Mouse (Mus musculus) limb, embryonic 12.5 days (tissue): ENCODE results near the gene Haus8. TPM values are rescaled to one million over a fixed set of nuclear protein-coding genes. Genes with fewer than 3 reads are reported as not detected.
"Not testable (repeated sequence)": the region's sequence is repeated elsewhere in the genome, so short reads cannot be mapped to it uniquely, and the experiment has no call there.

Experiments
- ATAC-seq: fragments of 200-750 bp; cut with Nextera tagmentation; 2 replicates; pipeline ENCODE4 v1.8.0; 2017; ENCODE audit warnings: low read depth, moderate TSS enrichment; ENCODE audit not compliant: insufficient number of reproducible peaks, insufficient read depth, low FRiP score, low TSS enrichment
- H3K27ac ChIP-seq: fragments of 300-500 bp; sonication (generic); 2 replicates; pipeline ENCODE4 v1.5.1; 2016; ENCODE audit warnings: mild to moderate bottlenecking, moderate library complexity
- H3K27me3 ChIP-seq: fragments of 300-500 bp; sonication (generic); 2 replicates; pipeline ENCODE4 v1.6.1; 2016; ENCODE audit warnings: mild to moderate bottlenecking, moderate library complexity
- H3K36me3 ChIP-seq: fragments of 300-500 bp; sonication (generic); 2 replicates; pipeline ENCODE4 v1.6.1; 2016; ENCODE audit warnings: mild to moderate bottlenecking, moderate library complexity
- H3K4me1 ChIP-seq: fragments of 300-500 bp; sonication (generic); replicated peaks from 2 replicates; pipeline ENCODE4 v1.6.1; 2016
- H3K4me2 ChIP-seq: fragments of 300-500 bp; sonication (generic); 2 replicates; pipeline ENCODE4 v1.6.1; 2016; ENCODE audit warnings: mild to moderate bottlenecking, moderate library complexity
- H3K4me3 ChIP-seq: fragments of 300-500 bp; sonication (generic); replicated peaks from 2 replicates; pipeline ENCODE4 v1.5.1; 2016; ENCODE audit warnings: mild to moderate bottlenecking
- H3K9ac ChIP-seq: fragments of 300-500 bp; sonication (generic); replicated peaks from 2 replicates; pipeline ENCODE4 v1.6.1; 2016; ENCODE audit warnings: mild to moderate bottlenecking, moderate library complexity
- H3K9me3 ChIP-seq: fragments of 300-500 bp; sonication (generic); 2 replicates; pipeline ENCODE4 v1.6.1; 2016; ENCODE audit warnings: mild to moderate bottlenecking, moderate library complexity
- WGBS: fragments of 180-500 bp; shearing (Covaris S2); methylation state at CpG from one replicate; pipeline ENCODE4 v1.1.7; 2016; 5-methylcytosine and 5-hydroxymethylcytosine counted together
- polyA plus RNA-seq: library from polyadenylated mRNA; unstranded; fragments of >200 nt; fragmentation: Nextera tagmentation; extraction: Ambion mirVana; gene quantifications from 2 replicates; pipeline ENCODE4 v1.2.1, GENCODE M21; 2016

Gene Haus8
- polyA plus RNA-seq, 1 experiment from 2014 or later = 59.1 TPM

DNA sequence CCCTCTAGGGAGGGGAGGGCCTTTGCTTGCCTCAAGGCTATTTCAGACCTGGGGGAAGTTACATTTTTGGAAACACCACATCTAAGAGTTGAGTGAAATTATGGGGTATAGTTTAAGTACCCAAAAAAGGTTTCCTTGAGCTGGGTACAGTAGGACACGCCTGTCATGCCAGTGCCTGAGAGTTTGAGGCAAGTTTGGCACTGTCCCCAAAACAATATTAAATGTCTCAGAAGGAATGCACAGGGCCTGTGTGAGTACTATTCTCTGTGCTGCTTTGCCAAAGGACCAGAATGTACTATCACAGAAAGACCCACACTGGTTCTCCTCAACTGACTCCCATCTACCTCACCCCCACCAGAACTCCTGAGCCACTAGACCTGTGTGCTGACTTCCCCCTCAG is 30.9 kb upstream of the Haus8 start:
- H3K9me3 ChIP-seq = peaks cover 5% of the 10 kb centered on the region; the same call in 1 of the 2 replicates
- no peak overlapping the region for H3K4me3 ChIP-seq
- no peaks in the 10 kb centered on the region for H3K4me1 ChIP-seq
- no peak overlapping the region for H3K4me2 ChIP-seq
- H3K36me3 ChIP-seq = peaks cover 26% of the 10 kb centered on the region
- no peaks in the 10 kb centered on the region for H3K27me3 ChIP-seq
- 87% methylated on average over 1 of the region's 1 CpGs for WGBS
- no peak overlapping the region for H3K9ac ChIP-seq
- H3K27ac ChIP-seq = no peak overlapping the region
- no peak for ATAC-seq

DNA sequence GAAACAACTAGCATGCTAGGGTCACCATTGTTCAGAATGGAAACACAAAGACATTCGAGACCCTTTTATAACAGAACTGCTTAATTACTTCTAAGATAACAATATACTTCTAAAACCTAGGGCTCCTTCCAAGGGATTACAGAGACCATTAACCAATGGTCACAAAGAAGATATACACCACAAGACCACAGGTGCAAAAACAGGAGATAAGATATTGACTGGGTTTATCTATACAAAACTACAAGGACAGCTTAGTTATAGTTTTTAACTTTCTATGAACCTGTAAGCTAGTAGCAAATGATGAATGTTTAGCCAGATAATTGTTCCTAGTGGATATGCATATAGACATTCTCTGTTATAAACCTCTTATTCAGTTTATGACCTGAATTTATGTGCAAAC is 30.1 kb upstream of the Haus8 start:
- no peak for ATAC-seq

DNA sequence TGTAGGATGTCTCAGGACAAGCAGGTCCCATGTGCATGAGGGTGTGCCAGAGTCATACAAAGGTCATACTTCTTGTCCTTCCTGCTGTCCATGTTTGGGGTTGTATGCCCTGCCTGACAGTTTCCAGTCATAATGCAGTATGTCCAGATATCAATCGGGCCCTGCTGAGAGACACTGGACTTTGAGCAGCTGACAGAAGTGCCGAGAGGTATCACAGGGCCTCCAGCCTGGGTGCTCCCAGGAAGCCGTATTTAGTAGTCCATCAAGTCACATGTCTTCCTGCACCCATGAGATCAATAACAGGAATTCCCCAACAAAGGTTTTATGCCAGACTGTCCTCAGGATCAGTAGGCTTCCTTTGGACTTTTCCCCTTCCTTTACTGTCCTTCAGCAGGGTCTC is 27.0 kb upstream of the Haus8 start:
- Histone ChIP-seq H3K4me3 (no peak overlapping the region), H3K9ac (no peak overlapping the region), H3K9me3 (peaks cover 5% of the 10 kb centered on the region; the same call in 1 of the 2 replicates), H3K27me3 (no peaks in the 10 kb centered on the region), H3K27ac (no peak overlapping the region), H3K4me1 (no peaks in the 10 kb centered on the region), H3K36me3 (peaks cover 59% of the 10 kb centered on the region), H3K4me2 (no peak overlapping the region)
- WGBS = 96% methylated on average over 3 of the region's 3 CpGs
- no peak for ATAC-seq

More for the DNA sequence above, 30.1 kb upstream of the Haus8 start:
- 94% methylated on average over 1 of the region's 1 CpGs for WGBS
- Histone ChIP-seq H3K4me1 (no peaks in the 10 kb centered on the region), H3K4me2 (no peak overlapping the region), H3K4me3 (no peak overlapping the region), H3K9ac (no peak overlapping the region), H3K27ac (no peak overlapping the region), H3K36me3 (peaks cover 33% of the 10 kb centered on the region), H3K9me3 (peaks cover 5% of the 10 kb centered on the region; the same call in 1 of the 2 replicates), H3K27me3 (no peaks in the 10 kb centered on the region)

DNA sequence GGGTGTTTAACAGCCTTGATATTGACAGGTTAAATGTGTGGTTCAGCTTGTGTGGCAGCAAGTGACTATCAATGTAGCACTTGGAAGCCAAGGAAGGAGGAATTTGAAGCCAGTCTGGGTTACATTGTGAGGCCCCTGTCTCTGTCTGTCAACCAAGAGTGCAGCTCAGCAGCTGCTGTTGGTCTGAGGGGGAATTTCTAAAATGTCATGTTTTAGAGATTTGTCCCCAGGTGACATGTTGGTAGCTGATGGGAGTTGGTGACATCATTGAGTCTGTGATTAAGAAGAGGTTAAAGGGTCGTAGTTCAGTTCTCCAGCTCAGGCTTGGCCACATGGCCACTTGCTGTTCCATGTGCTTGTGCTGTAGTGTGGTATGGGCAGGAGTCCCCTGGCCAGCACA is 24.7 kb upstream of the Haus8 start:
- no peak for ATAC-seq
- Histone ChIP-seq H3K9me3 (peaks cover 5% of the 10 kb centered on the region; the same call in 1 of the 2 replicates), H3K4me1 (no peaks in the 10 kb centered on the region), H3K9ac (no peak overlapping the region), H3K4me2 (no peak overlapping the region), H3K36me3 (peaks cover 60% of the 10 kb centered on the region), H3K27ac (no peak overlapping the region), H3K27me3 (no peaks in the 10 kb centered on the region), H3K4me3 (no peak overlapping the region)
- WGBS = 89% methylated on average over 1 of the region's 1 CpGs

DNA sequence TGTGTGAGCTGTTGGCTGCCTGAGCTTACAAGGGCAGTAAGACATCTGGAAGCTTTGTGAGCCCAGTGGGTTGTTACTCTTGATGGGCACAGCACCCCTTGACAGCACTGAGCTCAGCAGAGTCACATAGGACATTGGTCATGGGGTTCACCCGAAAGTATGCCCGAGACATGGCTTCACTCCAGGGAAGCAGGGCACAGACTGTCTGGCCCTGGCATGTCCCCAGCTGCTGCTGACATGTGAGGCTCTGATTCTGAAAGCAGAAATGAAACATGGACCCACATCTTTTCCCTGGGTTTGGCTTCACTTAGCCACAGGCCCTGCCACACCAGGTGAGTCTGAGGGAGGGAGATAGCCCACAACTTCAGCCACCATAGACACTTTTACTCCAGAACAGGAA is 24.1 kb upstream of the Haus8 start:
- no peak for ATAC-seq
- 91% methylated on average over 2 of the region's 2 CpGs for WGBS

DNA sequence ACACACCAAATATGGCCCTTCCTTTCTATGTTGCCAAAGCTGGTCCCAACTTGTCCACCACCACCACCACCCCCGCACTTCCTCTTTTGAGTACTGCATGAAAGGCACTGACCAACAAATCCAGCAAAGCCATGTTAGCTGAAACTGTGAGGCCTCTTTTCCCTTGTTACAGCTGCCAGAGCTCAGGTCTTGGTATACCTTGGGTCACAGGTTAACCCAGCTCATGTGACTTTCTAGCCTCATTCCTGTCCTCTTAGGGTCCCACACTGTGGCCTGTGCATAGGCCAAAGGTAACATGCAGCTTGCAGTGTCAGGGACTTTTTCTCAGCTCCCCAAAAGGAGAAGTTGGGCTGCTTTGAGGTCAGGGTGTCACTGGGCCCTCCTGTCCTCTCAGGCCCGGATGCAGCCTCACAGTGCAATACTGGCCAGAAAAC is 23.5 kb upstream of the Haus8 start:
- no peaks in the 10 kb centered on the region for H3K27me3 ChIP-seq

More for the DNA sequence above, 24.1 kb upstream of the Haus8 start:
- Histone ChIP-seq H3K4me3 (no peak overlapping the region), H3K9me3 (no peaks in the 10 kb centered on the region), H3K36me3 (peaks cover 58% of the 10 kb centered on the region), H3K4me1 (no peaks in the 10 kb centered on the region), H3K9ac (no peak overlapping the region), H3K27ac (no peak overlapping the region), H3K4me2 (no peak overlapping the region), H3K27me3 (no peaks in the 10 kb centered on the region)

DNA sequence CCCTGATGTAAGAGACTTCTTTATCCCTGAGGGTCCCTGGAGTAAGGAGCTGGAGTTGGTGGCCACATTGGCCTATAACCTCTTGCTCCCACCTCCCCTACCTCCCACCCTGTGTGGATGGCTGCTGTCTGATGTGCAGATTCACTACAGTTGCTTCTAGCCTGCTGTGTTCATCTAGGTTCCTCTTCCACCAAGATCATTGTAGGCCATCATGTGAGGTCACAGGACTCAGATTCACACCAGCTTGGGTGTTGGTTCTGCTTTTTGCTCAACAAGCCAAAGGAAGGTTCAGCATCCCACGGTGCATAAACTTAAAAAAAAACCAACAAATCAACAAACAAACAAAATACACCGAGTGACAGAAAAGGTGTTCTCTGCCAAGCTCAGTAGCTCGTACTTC is 21.2 kb upstream of the Haus8 start:
- peaks cover 78% of the 10 kb centered on the region for H3K36me3 ChIP-seq
- H3K4me1 ChIP-seq, H3K27ac ChIP-seq, H3K9ac ChIP-seq, ATAC-seq, H3K4me2 ChIP-seq, H3K27me3 ChIP-seq, H3K4me3 ChIP-seq, H3K9me3 ChIP-seq: not testable (repeated sequence)
- 94% methylated on average over 3 of the region's 3 CpGs for WGBS

More for the DNA sequence above, 23.5 kb upstream of the Haus8 start:
- Histone ChIP-seq H3K27ac (no peak overlapping the region), H3K4me2 (no peak overlapping the region), H3K4me3 (no peak overlapping the region), H3K9ac (no peak overlapping the region), H3K9me3 (no peaks in the 10 kb centered on the region), H3K36me3 (peaks cover 62% of the 10 kb centered on the region), H3K4me1 (no peaks in the 10 kb centered on the region)
- WGBS = 90% methylated on average over 2 of the region's 2 CpGs
- no peak for ATAC-seq

DNA sequence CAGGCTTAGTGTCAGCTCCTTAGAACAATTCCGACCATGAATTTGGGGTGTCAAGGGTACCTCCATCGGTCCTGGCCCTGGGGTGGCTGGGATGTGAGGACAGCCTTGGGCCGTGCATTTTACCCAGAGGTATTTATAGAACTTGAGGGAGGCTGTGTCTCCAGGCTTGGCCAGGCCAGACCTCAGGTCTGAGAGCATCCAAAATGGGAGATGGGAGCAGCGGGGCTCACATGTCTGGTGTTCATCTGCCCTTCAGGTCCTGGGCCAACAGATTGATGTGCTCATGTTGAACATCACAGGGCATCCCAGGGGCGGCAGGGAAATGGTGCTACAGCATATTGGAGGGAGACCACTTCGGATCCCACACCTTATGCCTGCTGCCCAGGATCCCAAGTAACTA is 18.6 kb upstream of the Haus8 start:
- peaks cover 57% of the 10 kb centered on the region for H3K36me3 ChIP-seq
- H3K4me3 ChIP-seq = no peak overlapping the region

DNA sequence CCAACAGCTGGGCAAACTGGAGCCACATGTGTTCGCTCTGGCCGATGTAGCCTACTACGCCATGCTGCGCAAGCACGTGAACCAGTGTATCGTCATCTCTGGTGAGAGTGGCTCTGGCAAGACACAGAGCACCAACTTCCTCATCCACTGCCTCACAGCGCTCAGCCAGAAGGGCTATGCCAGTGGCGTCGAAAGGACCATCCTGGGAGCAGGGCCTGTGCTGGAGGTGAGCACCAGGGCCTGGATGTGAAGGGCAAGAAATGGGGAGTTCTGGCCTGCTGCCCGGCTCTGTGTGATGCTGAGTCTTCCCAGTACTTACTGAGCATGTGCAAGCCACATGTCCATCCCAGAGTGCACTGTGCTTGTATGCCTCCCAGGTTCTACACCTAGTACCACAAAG is 18.2 kb upstream of the Haus8 start:
- no peaks in the 10 kb centered on the region for H3K27me3 ChIP-seq
- no peaks in the 10 kb centered on the region for H3K9me3 ChIP-seq
- H3K36me3 ChIP-seq = peaks cover 53% of the 10 kb centered on the region
- H3K9ac ChIP-seq = no peak overlapping the region
- no peak overlapping the region for H3K4me2 ChIP-seq
- H3K27ac ChIP-seq = no peak overlapping the region
- WGBS = 96% methylated on average over 10 of the region's 10 CpGs
- no peak overlapping the region for H3K4me3 ChIP-seq
- ATAC-seq = no peak
- no peaks in the 10 kb centered on the region for H3K4me1 ChIP-seq

More for the DNA sequence above, 18.6 kb upstream of the Haus8 start:
- Histone ChIP-seq H3K9ac (no peak overlapping the region), H3K9me3 (no peaks in the 10 kb centered on the region), H3K27ac (no peak overlapping the region), H3K4me1 (no peaks in the 10 kb centered on the region), H3K4me2 (no peak overlapping the region), H3K27me3 (no peaks in the 10 kb centered on the region)
- ATAC-seq = no peak
- WGBS = 90% methylated on average over 6 of the region's 6 CpGs

DNA sequence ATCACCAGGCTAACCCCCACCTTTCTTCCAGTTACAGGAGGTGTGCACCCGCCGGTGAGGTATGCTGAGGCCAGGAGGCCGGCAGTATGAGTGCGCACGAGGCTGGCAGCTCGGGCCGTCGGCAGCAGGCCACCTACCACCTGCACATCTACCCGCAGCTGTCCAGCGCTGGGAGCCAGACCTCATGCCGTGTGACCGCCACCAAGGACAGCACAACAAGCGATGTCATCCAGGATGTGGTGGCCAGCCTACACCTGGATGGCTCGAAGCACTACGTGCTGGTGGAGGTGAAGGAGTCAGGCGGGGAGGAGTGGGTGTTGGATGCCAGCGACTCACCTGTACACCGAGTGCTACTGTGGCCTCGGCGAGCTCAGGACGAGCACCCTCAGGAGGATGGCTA is 17.5 kb upstream of the Haus8 start:
- H3K9ac ChIP-seq = no peak overlapping the region
- H3K9me3 ChIP-seq = no peaks in the 10 kb centered on the region
- H3K4me3 ChIP-seq = no peak overlapping the region
- WGBS = 91% methylated on average over 21 of the region's 21 CpGs
- no peak overlapping the region for H3K4me2 ChIP-seq
- H3K4me1 ChIP-seq = no peaks in the 10 kb centered on the region
- no peak overlapping the region for H3K27ac ChIP-seq
- H3K27me3 ChIP-seq = no peaks in the 10 kb centered on the region
- peaks cover 50% of the 10 kb centered on the region for H3K36me3 ChIP-seq
- no peak for ATAC-seq

DNA sequence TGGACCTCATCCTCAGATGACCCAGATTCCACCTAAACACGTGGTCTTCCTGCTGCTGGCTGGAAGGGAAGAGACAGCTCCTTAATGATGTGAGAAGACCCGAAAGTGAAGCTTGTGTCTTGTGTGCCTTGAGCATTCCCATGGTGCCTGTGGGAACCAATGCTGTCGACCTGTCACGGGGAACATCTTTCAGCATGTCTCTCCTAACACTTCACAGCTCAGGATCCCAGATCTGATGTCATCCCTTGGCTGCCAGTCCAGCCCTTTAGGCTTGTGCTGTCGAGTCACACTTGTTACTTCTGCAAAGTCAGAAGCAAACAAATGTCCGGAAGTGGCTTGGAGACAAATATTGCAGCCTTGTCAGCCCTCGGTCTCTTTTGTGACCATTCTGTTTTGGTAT is 16.4 kb upstream of the Haus8 start:
- no peak overlapping the region for H3K4me2 ChIP-seq
- no peaks in the 10 kb centered on the region for H3K4me1 ChIP-seq
- 89% methylated on average over 7 of the region's 7 CpGs for WGBS
- peaks cover 39% of the 10 kb centered on the region for H3K36me3 ChIP-seq
- no peaks in the 10 kb centered on the region for H3K27me3 ChIP-seq
- H3K9ac ChIP-seq = no peak overlapping the region
- no peak overlapping the region for H3K27ac ChIP-seq
- H3K4me3 ChIP-seq = no peak overlapping the region
- H3K9me3 ChIP-seq = no peaks in the 10 kb centered on the region
- no peak for ATAC-seq

DNA sequence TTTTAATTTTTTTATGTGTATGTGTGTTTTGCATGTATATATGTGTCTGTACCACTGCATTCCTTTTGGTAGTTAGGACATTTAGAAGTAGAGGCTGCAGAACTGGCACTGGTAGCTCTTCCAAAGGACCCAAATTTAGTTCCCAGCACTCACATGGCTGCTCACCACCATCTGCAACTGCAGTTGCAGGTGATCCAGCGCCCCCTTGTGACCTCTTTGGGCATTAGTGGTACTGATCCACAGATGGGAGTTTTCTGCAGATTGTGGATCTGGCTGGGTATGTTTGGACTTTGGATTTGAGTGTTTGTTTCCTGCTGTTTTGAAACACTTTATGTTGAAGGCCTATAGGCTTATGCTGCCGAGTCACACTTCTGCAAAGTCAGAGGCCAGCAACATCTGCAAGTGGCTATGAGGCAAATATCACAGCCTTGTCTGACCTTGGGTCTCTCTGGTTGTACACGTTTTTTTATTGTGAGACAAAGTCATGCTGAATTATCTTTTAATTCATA is 15.8 kb upstream of the Haus8 start:
- no peak overlapping the region for H3K9ac ChIP-seq
- no peaks in the 10 kb centered on the region for H3K4me1 ChIP-seq
- H3K4me2 ChIP-seq = no peak overlapping the region
- H3K27ac ChIP-seq = no peak overlapping the region
- ATAC-seq = no peak
- no peaks in the 10 kb centered on the region for H3K27me3 ChIP-seq
- H3K9me3 ChIP-seq = no peaks in the 10 kb centered on the region
- 65% methylated on average over 3 of the region's 3 CpGs for WGBS
- H3K36me3 ChIP-seq = peaks cover 35% of the 10 kb centered on the region
- no peak overlapping the region for H3K4me3 ChIP-seq
